Mouse (Mus musculus) layer of hippocampus, postnatal 14 days (tissue): ENCODE measurements at regions not wholly inside any gene's neighbourhood (a gene's known extent, or its start where the extent isn't known, plus 50 kb on each side); places are given as distances from the start of the nearest gene placed in this dataset.

Experiments used
- DNase-seq, 2 experiments: peaks; one replicate each; pipeline ENCODE4 v3.0.0; 2021 to 2022; ENCODE audit warnings: low spot score in 2 of 2, mixed read lengths in 1 of 2

DNA sequence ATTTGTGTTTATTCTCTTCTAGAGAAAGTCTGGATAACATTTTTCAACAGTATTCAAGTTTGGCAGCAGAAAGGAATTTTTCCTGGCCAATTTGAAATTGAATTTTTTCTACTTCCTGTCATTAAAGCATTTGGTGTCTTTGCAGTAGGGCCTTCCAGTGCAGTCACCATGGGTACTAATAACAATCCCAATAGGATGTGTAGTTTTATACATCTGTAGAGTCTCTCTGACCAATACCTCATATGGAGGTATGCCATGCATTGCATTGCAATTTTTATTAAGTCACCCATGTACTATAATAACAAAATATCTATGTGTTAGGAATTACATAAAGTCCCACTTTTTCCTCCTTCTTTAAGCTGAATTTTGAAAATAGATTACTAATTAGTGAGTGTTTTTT lies 2257.4 kb upstream of the Aga start:
- no peak for DNase-seq

DNA sequence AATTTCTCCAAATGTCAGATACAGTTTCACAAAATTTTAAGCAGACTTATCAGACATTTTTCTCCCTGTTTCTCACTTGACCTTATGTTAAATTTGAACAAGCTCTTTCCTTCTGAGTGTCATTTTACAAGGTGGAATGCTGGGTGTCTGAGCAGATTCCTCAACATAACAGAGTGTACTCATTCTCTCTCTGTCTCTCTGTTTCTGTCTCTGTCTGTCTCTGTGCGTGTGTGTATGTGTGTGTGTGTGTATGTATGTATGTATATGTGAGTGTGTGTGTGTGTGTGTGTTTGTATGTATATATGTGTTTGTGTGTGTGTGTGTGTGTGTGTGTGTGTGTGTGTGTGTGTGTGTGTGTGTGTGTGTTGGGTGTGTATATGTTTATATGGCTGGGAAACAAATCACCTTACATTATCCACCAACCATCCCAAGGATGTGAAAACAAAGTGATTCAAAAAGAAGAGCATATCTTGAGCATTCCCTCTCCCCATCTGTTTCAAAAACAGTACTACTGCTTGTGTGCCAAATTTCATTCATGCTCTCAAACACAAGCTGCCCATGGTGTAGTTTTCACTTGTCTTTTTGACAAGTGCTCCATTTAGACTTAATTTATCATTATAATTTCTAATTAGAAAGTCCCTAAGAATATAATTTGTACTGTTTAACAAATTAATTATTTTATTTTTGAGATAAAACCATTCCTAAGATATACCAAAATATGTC lies 2213.1 kb upstream of the Aga start:
- DNase-seq = peak in 1 of 2 experiments; percentile 55
